Mouse (Mus musculus) stomach, embryonic 14.5 days (tissue): ENCODE data around the gene 2410131K14Rik. TPM values are rescaled to one million over a fixed set of nuclear protein-coding genes. Genes with fewer than 3 reads are reported as not detected.

Experiments
- ATAC-seq: fragments of 200-750 bp; cut with Nextera tagmentation; 2 replicates; pipeline ENCODE4 v1.8.0; 2017; ENCODE audit warnings: low read depth, moderate TSS enrichment; ENCODE audit not compliant: insufficient number of reproducible peaks, insufficient read depth, low FRiP score
- H3K27ac ChIP-seq: fragments of 300-500 bp; sonication (generic); 2 replicates; pipeline ENCODE4 v1.5.1; 2014; ENCODE audit warnings: mild to moderate bottlenecking, low read length, moderate library complexity, mixed read lengths
- H3K27me3 ChIP-seq: fragments of 300-500 bp; sonication (generic); 2 replicates; pipeline ENCODE4 v1.6.1; 2014; ENCODE audit warnings: low read length, control low read depth, mixed read lengths; ENCODE audit not compliant: control insufficient read depth, insufficient read depth
- H3K36me3 ChIP-seq: fragments of 300-500 bp; sonication (generic); 2 replicates; pipeline ENCODE4 v1.6.1; 2014; ENCODE audit warnings: mild to moderate bottlenecking, control low read depth, low read length, moderate library complexity, mixed read lengths; ENCODE audit not compliant: control insufficient read depth, insufficient read depth
- H3K4me1 ChIP-seq: fragments of 300-500 bp; sonication (generic); 2 replicates; pipeline ENCODE4 v1.6.1; 2014; ENCODE audit warnings: low read length, control low read depth, mixed read lengths; ENCODE audit not compliant: control insufficient read depth, insufficient read depth
- H3K4me2 ChIP-seq: fragments of 300-500 bp; sonication (generic); replicated peaks from 2 replicates; pipeline ENCODE4 v1.6.1; 2014; ENCODE audit warnings: low read depth, low read length, control low read depth
- H3K4me3 ChIP-seq: fragments of 300-500 bp; sonication (generic); 2 replicates; pipeline ENCODE4 v1.5.1; 2014; ENCODE audit warnings: low read depth, low read length, control low read depth
- H3K9ac ChIP-seq: fragments of 300-500 bp; sonication (generic); replicated peaks from 2 replicates; pipeline ENCODE4 v1.6.1; 2014; ENCODE audit warnings: low read depth, mild to moderate bottlenecking, control low read depth, low read length, moderate library complexity, mixed read lengths
- H3K9me3 ChIP-seq: fragments of 300-500 bp; sonication (generic); 2 replicates; pipeline ENCODE4 v1.6.1; 2016; ENCODE audit warnings: low read depth, low read length, control low read depth; ENCODE audit not compliant: control insufficient read depth
- WGBS: fragments of 180-500 bp; shearing (Covaris S2); extraction: QIAGEN DNeasy Blood & Tissue Kit; methylation state at CpG from one replicate; pipeline ENCODE4 v1.1.7; 2014; 5-methylcytosine and 5-hydroxymethylcytosine counted together
- polyA plus RNA-seq: library from polyadenylated mRNA; unstranded; fragments of >200 nt; fragmentation: Nextera tagmentation; extraction: Ambion mirVana; gene quantifications from 2 replicates; pipeline ENCODE4 v1.2.1, GENCODE M21; 2014

Gene 2410131K14Rik
- polyA plus RNA-seq, 1 experiment from 2014 or later = 7.8 TPM

- Histone ChIP-seq H3K9me3 (no peaks in the 10 kb centered on the region), H3K9ac (no peak overlapping the region), H3K4me3 (no peak overlapping the region), H3K27me3 (no peaks in the 10 kb centered on the region), H3K4me2 (no peak overlapping the region), H3K4me1 (no peaks in the 10 kb centered on the region), H3K27ac (no peak overlapping the region), H3K36me3 (no peaks in the 10 kb centered on the region)
- ATAC-seq = no peak
- WGBS = 75% methylated on average over 6 of the region's 6 CpGs
Measured at GRCm38 (mm10) chr5:118310389-118310788, 65.4 kb downstream of the 2410131K14Rik start.

- no peak overlapping the region for H3K27ac ChIP-seq
- 49% methylated on average over 10 of the region's 10 CpGs for WGBS
Measured at GRCm38 (mm10) chr5:118311251-118311650, 66.2 kb downstream of the 2410131K14Rik start.

GRCm38 (mm10) chr5:118313766-118314165, 68.7 kb downstream of the 2410131K14Rik start:
- Histone ChIP-seq H3K4me1 (0 out of 2 replicates have a peak, but pooled peaks cover under 1% of the 10 kb centered on the region), H3K9ac (no peak overlapping the region), H3K36me3 (no peaks in the 10 kb centered on the region), H3K4me3 (no peak overlapping the region), H3K9me3 (no peaks in the 10 kb centered on the region), H3K27me3 (no peaks in the 10 kb centered on the region), H3K27ac (no peak overlapping the region), H3K4me2 (no peak overlapping the region)
- ATAC-seq = no peak
- 81% methylated on average over 6 of the region's 6 CpGs for WGBS

More at GRCm38 (mm10) chr5:118311251-118311650, 66.2 kb downstream of the 2410131K14Rik start:
- Histone ChIP-seq H3K4me1 (no peaks in the 10 kb centered on the region), H3K36me3 (no peaks in the 10 kb centered on the region), H3K4me2 (no peak overlapping the region), H3K9me3 (no peaks in the 10 kb centered on the region), H3K27me3 (no peaks in the 10 kb centered on the region), H3K9ac (no peak overlapping the region), H3K4me3 (no peak overlapping the region)
- no peak for ATAC-seq

Other genes starting within 250 kb of the 2410131K14Rik start
- 15.1 and 18.1 TPM in 2 replicates for gene Tesc, start 217.5 kb upstream of the 2410131K14Rik start, polyA plus RNA-seq
- 22.5 and 23.9 TPM in 2 replicates for gene Fbxw8, start 89.8 kb upstream of the 2410131K14Rik start, polyA plus RNA-seq
- 0.72 and 0.81 TPM in 2 replicates for gene Hrk, start 80.6 kb upstream of the 2410131K14Rik start, polyA plus RNA-seq
- 2.6 and 3.9 TPM in 2 replicates for gene Rnft2, start 111 bp upstream of the 2410131K14Rik start, polyA plus RNA-seq